Mouse (Mus musculus) neural tube, embryonic 11.5 days (tissue): ENCODE data around the gene Rnf43. TPM values are rescaled to one million over a fixed set of nuclear protein-coding genes. Genes with fewer than 3 reads are reported as not detected.

Experiments
- ATAC-seq: fragments of 200-750 bp; cut with Nextera tagmentation; 2 replicates; pipeline ENCODE4 v1.8.0; 2017; ENCODE audit warnings: moderate number of reproducible peaks, mild to moderate bottlenecking, moderate TSS enrichment, moderate library complexity; ENCODE audit not compliant: insufficient read depth, low FRiP score, low TSS enrichment
- DNase-seq: peaks from one replicate; pipeline ENCODE4 v3.0.0-alpha.2; 2015; ENCODE audit warnings: low spot score
- H3K27ac ChIP-seq: fragments of 300-500 bp; sonication (generic); 2 replicates; pipeline ENCODE4 v1.5.1; 2014; ENCODE audit warnings: low read depth, mild to moderate bottlenecking, low read length
- H3K27me3 ChIP-seq: fragments of 300-500 bp; sonication (generic); 2 replicates; pipeline ENCODE4 v1.6.1; 2014; ENCODE audit warnings: mild to moderate bottlenecking, low read length, mixed read lengths; ENCODE audit not compliant: control insufficient read depth, insufficient read depth
- H3K36me3 ChIP-seq: fragments of 300-500 bp; sonication (generic); 2 replicates; pipeline ENCODE4 v1.6.1; 2014; ENCODE audit warnings: mild to moderate bottlenecking, low read length, moderate library complexity, mixed read lengths; ENCODE audit not compliant: control insufficient read depth, insufficient read depth
- H3K4me1 ChIP-seq: fragments of 300-500 bp; sonication (generic); 2 replicates; pipeline ENCODE4 v1.6.1; 2014; ENCODE audit warnings: low read length, mixed read lengths; ENCODE audit not compliant: control insufficient read depth, insufficient read depth
- H3K4me2 ChIP-seq: fragments of 300-500 bp; sonication (generic); 2 replicates; pipeline ENCODE4 v1.6.1; 2014; ENCODE audit warnings: low read depth, mild to moderate bottlenecking, moderate library complexity
- H3K4me3 ChIP-seq: fragments of 300-500 bp; sonication (generic); 2 replicates; pipeline ENCODE4 v1.5.1; 2014; ENCODE audit warnings: low read depth, low read length
- H3K9ac ChIP-seq: fragments of 300-500 bp; sonication (generic); 2 replicates; pipeline ENCODE4 v1.6.1; 2014; ENCODE audit warnings: mild to moderate bottlenecking, low read length
- H3K9me3 ChIP-seq: fragments of 300-500 bp; sonication (generic); 2 replicates; pipeline ENCODE4 v1.6.1; 2016; ENCODE audit warnings: low read length; ENCODE audit not compliant: control insufficient read depth
- WGBS: fragments of 180-500 bp; shearing (Covaris S2); extraction: QIAGEN DNeasy Blood & Tissue Kit; methylation state at CpG from one replicate; pipeline ENCODE4 v1.1.7; 2014; 5-methylcytosine and 5-hydroxymethylcytosine counted together
- polyA plus RNA-seq: library from polyadenylated mRNA; unstranded; fragments of >200 nt; fragmentation: Nextera tagmentation; extraction: Ambion mirVana; gene quantifications from 2 replicates; pipeline ENCODE4 v1.2.1, GENCODE M21; 2014

Rnf43 gene
- polyA plus RNA-seq, 1 experiment from 2014 or later: 1.2 TPM

DNA sequence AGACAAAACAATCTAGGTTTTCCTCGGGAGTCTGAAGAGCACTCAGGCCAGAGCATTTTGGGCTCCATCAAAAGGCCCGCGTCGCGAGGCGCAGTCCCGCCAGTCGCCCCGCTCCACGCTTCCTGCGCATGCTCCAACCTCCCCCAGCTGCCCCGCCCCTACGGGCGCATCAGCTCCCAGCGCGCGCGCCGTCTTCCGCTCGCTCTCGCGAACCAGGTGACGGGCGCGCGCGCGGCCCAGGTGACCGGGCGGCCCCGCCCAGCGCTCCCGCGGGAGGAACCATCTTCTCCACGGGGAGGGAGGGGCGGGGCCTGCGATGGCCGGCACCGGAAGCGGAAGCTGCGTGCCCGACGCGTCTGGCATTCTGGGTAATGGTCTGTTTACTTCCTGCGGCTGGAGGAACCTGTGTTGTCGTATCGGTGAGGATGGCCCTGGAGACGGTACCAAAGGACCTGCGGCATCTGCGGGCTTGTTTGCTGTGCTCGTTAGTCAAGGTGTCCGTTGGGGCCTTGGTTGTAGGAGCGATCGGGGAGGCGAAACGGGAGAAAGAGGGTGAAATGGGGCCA lies 74.7 kb downstream of the Rnf43 start, which contains the start of gene Supt4a:
Gene Supt4a, plus strand, starts transcription at position 378 of the 566 bp plus-strand sequence.
- Histone ChIP-seq H3K4me1 (peaks cover 6% of the 10 kb centered on the region; the same call in 1 of the 2 replicates), H3K27me3 (no peaks in the 10 kb centered on the region), H3K4me2 (peak within 1 kb of the TSS; percentile 93), H3K9ac (peak within 1 kb of the TSS; percentile 81), H3K9me3 (no peaks in the 10 kb centered on the region), H3K36me3 (no peaks in the 10 kb centered on the region; the same call in 1 of the 2 replicates), H3K4me3 (peak within 1 kb of the TSS; percentile 89), H3K27ac (peak within 1 kb of the TSS; percentile 17; the same call in 1 of the 2 replicates)
- under 1% methylated on average over 47 of the region's 57 CpGs for WGBS
- DNase-seq (peak; percentile 100), ATAC-seq (peak; percentile 91)

DNA sequence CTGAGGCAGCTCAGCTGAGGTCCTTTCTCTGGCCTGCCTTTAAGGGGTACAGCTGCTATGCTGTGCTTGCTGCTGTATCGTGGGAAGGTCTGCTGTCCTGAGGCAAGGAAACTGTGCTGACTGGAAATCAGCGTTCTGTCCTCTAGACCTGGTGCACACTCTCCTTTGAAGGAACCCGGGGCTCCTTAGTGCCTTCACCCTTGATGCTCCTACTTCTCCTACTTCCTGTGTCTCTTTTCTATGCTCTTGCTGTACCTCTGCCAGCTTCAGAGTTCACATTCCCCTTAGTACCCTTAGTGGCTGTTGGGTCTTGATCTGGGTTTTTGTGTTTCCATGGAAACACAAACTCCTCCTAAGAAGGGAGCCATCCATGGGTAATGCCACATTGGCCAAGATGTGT lies 81.2 kb downstream of the Rnf43 start:
- Histone ChIP-seq H3K9me3 (no peaks in the 10 kb centered on the region), H3K4me1 (no peaks in the 10 kb centered on the region), H3K9ac (no peak overlapping the region), H3K36me3 (peaks cover 3% of the 10 kb centered on the region), H3K4me2 (no peak overlapping the region), H3K27ac (no peak overlapping the region), H3K27me3 (no peaks in the 10 kb centered on the region), H3K4me3 (no peak overlapping the region)
- ATAC-seq: no peak
- no peak for DNase-seq
- 95% methylated on average over 3 of the region's 3 CpGs for WGBS

- H3K4me3 ChIP-seq: no peak overlapping the region
- ATAC-seq: no peak
- no peak for DNase-seq
Measured at GRCm38 (mm10) chr11:87744964-87745363, 82.4 kb downstream of the Rnf43 start.

DNA sequence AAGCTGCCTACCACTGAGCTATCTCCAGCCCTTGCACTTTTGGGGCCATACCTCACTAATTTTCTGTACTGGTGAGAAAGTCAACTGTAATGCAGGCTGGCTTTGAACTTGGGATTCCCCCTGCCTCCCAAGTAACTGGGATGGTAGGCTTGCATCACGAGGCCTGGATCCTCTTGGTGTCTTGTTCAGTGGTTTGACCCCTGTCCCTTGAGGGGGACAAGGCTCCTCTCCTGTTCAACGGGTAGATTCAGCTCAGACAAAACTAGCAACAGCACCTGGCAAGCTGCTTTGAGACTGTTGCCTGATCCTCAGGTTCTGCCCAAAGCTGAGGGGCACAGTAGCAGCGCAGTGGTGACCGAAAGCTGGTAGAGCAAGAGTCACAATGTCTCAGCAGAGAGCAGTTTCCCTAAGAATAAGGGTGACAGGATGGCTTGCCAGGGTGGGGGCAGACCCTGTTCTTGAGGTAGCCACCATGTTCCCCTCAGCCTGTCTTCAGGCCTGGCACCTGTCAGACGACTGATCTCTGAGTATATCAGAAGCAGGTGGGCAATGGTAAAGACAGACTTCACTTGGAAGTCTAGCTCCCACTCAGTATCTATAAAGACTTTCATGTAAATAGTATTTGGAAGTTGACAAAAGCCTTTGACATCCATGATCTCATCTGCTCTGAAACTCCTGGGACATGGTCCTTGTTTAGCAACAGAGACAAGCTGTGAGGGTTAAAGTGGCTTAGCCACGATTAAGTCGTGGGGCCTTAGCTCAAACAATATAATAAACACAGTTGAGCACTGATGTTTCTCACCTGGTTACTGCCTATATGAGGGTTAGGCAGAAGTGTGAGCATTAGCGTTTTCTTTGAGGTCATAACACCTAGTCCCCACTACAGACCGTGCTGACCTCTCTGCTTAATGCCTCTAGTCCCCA lies 83.4 kb downstream of the Rnf43 start:
- Histone ChIP-seq H3K27ac (no peak overlapping the region), H3K36me3 (peaks cover 3% of the 10 kb centered on the region), H3K9me3 (no peaks in the 10 kb centered on the region), H3K9ac (no peak overlapping the region), H3K4me2 (no peak overlapping the region), H3K4me3 (no peak overlapping the region), H3K4me1 (no peaks in the 10 kb centered on the region), H3K27me3 (no peaks in the 10 kb centered on the region)
- no peak for DNase-seq
- 83% methylated on average over 9 of the region's 9 CpGs for WGBS
- no peak for ATAC-seq

More at GRCm38 (mm10) chr11:87744964-87745363, 82.4 kb downstream of the Rnf43 start:
- H3K27me3 ChIP-seq: no peaks in the 10 kb centered on the region
- peaks cover 3% of the 10 kb centered on the region for H3K36me3 ChIP-seq
- WGBS: 86% methylated on average over 4 of the region's 4 CpGs
- H3K9ac ChIP-seq: no peak overlapping the region
- H3K4me1 ChIP-seq: no peaks in the 10 kb centered on the region
- H3K27ac ChIP-seq: no peak overlapping the region
- no peaks in the 10 kb centered on the region for H3K9me3 ChIP-seq
- no peak overlapping the region for H3K4me2 ChIP-seq

- DNase-seq (no peak), ATAC-seq (no peak)
- no peaks in the 10 kb centered on the region for H3K9me3 ChIP-seq
- H3K27ac ChIP-seq: no peak overlapping the region
- H3K36me3 ChIP-seq: peaks cover 3% of the 10 kb centered on the region; the same call in 1 of the 2 replicates
- 98% methylated on average over 3 of the region's 5 CpGs for WGBS
- H3K4me3 ChIP-seq: no peak overlapping the region
- H3K9ac ChIP-seq: no peak overlapping the region
- no peaks in the 10 kb centered on the region for H3K27me3 ChIP-seq
- no peaks in the 10 kb centered on the region for H3K4me1 ChIP-seq
- no peak overlapping the region for H3K4me2 ChIP-seq
Measured at GRCm38 (mm10) chr11:87747312-87747711, 84.8 kb downstream of the Rnf43 start.

- Histone ChIP-seq H3K9ac (no peak overlapping the region), H3K36me3 (peaks cover 3% of the 10 kb centered on the region; the same call in 1 of the 2 replicates), H3K4me2 (no peak overlapping the region), H3K9me3 (no peaks in the 10 kb centered on the region), H3K27ac (no peak overlapping the region), H3K27me3 (no peaks in the 10 kb centered on the region), H3K4me1 (no peaks in the 10 kb centered on the region), H3K4me3 (no peak overlapping the region)
- 91% methylated on average over 7 of the region's 7 CpGs for WGBS
- DNase-seq (no peak), ATAC-seq (no peak)
Measured at GRCm38 (mm10) chr11:87747716-87748115, 85.2 kb downstream of the Rnf43 start.

GRCm38 (mm10) chr11:87748132-87749119 lies 85.9 kb downstream of the Rnf43 start:
- 0 out of 2 replicates have a peak overlapping the region, but pooled peaks have one; percentile 34 for H3K27ac ChIP-seq
- ATAC-seq (no peak), DNase-seq (no peak)
- 36% methylated on average over 19 of the region's 19 CpGs for WGBS
- H3K4me3 ChIP-seq: no peak overlapping the region
- no peak overlapping the region for H3K4me2 ChIP-seq
- H3K9ac ChIP-seq: no peak overlapping the region
- H3K9me3 ChIP-seq: no peaks in the 10 kb centered on the region
- H3K27me3 ChIP-seq: no peaks in the 10 kb centered on the region
- peaks cover 3% of the 10 kb centered on the region; the same call in 1 of the 2 replicates for H3K36me3 ChIP-seq
- no peaks in the 10 kb centered on the region for H3K4me1 ChIP-seq
